Mouse (Mus musculus): Measurements from ENCODE around the gene Ndufs7. TPM values are rescaled to one million over a fixed set of nuclear protein-coding genes. Genes with fewer than 3 reads are reported as not detected.

Gene Ndufs7
- polyA plus RNA-seq, 1 experiment = 272 TPM

DNA sequence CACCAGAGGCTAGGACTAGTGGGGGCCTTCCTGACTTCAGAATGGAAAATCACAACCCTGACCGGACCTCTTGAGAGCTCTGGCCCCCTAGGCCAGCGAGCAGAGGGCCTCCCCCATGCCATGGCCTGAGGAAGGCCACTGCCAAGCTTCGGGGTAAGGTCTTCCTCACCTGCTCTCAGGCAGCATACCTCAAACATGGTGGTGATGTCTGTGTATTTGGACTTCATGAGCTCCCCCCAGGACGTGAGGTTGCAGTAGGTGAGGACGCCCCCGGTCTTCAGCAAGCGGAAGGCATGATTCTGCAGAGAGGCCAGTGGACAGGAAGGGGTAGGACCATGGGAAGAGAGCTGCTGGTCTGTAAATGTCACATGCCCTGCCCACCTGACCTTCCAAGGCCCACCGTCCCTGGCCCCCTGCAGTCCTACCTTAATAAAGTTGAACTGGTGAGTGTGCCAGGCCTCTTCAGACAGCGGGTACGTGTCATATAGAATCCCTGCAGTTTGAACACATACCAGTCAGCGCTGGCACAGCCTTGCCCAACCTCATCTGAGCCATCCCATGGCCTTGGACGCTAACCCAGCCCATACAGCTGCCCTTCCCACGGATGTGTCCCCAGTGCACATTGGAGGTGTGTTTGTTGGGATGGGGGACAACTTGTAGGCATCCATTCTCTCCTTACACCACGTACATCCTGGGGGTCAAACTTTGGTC is 10.0 kb downstream of the Ndufs7 start:
- TF ChIP-seq POLR2A (IDR thresholded peaks at IDR 0.05; ENCODE audit: borderline replicate concordance, extremely low read depth, insufficient read depth, insufficient read length, poor library complexity, severe bottlenecking) = no peak
- no peak for TF ChIP-seq CTCF (IDR thresholded peaks at IDR 0.05; ENCODE audit: borderline replicate concordance, extremely low read depth, insufficient read depth, insufficient read length)

GRCm38 (mm10) chr10:80259463-80259805 is 10.5 kb downstream of the Ndufs7 start:
- no peak for DNase-seq (ENCODE audit: low read depth)
- TF ChIP-seq POLR2A (IDR thresholded peaks at IDR 0.05; ENCODE audit: borderline replicate concordance, extremely low read depth, insufficient read depth, insufficient read length, poor library complexity, severe bottlenecking) (no peak), CTCF (IDR thresholded peaks at IDR 0.05; ENCODE audit: borderline replicate concordance, extremely low read depth, insufficient read depth, insufficient read length) (no peak)

More for the DNA sequence above, 10.0 kb downstream of the Ndufs7 start:
- no peak for DNase-seq (ENCODE audit: low read depth)

- TF ChIP-seq CTCF (IDR thresholded peaks at IDR 0.05; ENCODE audit: borderline replicate concordance, extremely low read depth, insufficient read depth, insufficient read length) (no peak), POLR2A (IDR thresholded peaks at IDR 0.05; ENCODE audit: borderline replicate concordance, extremely low read depth, insufficient read depth, insufficient read length, poor library complexity, severe bottlenecking) (no peak)
- peak; percentile 74 for DNase-seq (ENCODE audit: low read depth)
Measured at GRCm38 (mm10) chr10:80259861-80260641, 11.1 kb downstream of the Ndufs7 start.

- no peak for TF ChIP-seq CTCF (IDR thresholded peaks at IDR 0.05; ENCODE audit: borderline replicate concordance, extremely low read depth, insufficient read depth, insufficient read length)
- peak; percentile 38; the same call in 1 of the 2 replicates for TF ChIP-seq POLR2A (IDR thresholded peaks at IDR 0.05; ENCODE audit: borderline replicate concordance, extremely low read depth, insufficient read depth, insufficient read length, poor library complexity, severe bottlenecking)
Measured at GRCm38 (mm10) chr10:80260642-80261584, 12.0 kb downstream of the Ndufs7 start, which contains the start of the genes Gamt and Dazap1. Gene Gamt, minus strand, starts transcription at chr10:80261012. Gene Dazap1, plus strand, starts transcription at chr10:80261486.

DNA sequence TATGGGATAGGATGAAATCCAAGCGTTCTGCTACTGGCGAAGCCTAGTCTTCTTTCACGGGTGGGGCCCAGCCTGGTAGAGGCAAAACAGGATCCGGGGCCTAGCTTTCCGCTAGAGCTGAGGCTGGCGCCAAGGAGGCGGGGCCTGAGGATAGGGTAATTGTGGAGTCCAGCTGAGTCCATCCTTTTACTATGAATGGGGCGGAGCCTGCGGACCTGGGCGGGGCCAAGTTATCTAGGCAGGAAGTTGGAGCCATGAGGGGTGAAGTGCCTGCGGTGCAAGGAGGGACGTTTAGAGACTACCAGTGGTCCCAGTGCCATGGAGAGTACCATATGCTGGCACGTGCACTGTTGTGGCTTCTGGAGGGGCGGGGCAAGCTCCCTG is 12.7 kb downstream of the Ndufs7 start:
- TF ChIP-seq POLR2A (IDR thresholded peaks at IDR 0.05; ENCODE audit: borderline replicate concordance, extremely low read depth, insufficient read depth, insufficient read length, poor library complexity, severe bottlenecking) (no peak), CTCF (IDR thresholded peaks at IDR 0.05; ENCODE audit: borderline replicate concordance, extremely low read depth, insufficient read depth, insufficient read length) (no peak)

More at GRCm38 (mm10) chr10:80260642-80261584, 12.0 kb downstream of the Ndufs7 start, which contains the start of the genes Gamt and Dazap1:
- DNase-seq (ENCODE audit: low read depth) = peak; percentile 97

DNA sequence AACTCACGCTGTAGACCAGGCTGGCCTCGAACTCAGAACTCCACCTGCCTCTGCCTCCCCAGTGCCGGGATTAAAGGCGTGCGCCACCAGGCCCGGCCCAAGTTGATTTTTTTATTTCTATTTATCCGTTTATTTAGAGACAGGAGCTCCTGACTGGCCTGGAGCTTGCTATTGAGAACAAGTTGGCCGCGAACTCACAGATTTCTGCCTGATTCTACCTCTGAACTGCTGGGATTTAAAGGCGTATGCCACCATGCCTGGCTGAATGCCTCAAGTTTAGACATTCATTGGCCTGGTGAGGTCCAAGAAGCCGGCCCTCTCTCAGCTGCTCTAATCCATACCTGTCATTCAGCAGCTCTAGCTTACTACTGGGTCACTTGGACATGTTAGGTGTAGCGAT is 13.2 kb downstream of the Ndufs7 start:
- DNase-seq (ENCODE audit: low read depth) = no peak
- no peak for TF ChIP-seq CTCF (IDR thresholded peaks at IDR 0.05; ENCODE audit: borderline replicate concordance, extremely low read depth, insufficient read depth, insufficient read length)
- TF ChIP-seq POLR2A (IDR thresholded peaks at IDR 0.05; ENCODE audit: borderline replicate concordance, extremely low read depth, insufficient read depth, insufficient read length, poor library complexity, severe bottlenecking) = no peak

More for the DNA sequence above, 12.7 kb downstream of the Ndufs7 start:
- peak; percentile 94 for DNase-seq (ENCODE audit: low read depth)

DNA sequence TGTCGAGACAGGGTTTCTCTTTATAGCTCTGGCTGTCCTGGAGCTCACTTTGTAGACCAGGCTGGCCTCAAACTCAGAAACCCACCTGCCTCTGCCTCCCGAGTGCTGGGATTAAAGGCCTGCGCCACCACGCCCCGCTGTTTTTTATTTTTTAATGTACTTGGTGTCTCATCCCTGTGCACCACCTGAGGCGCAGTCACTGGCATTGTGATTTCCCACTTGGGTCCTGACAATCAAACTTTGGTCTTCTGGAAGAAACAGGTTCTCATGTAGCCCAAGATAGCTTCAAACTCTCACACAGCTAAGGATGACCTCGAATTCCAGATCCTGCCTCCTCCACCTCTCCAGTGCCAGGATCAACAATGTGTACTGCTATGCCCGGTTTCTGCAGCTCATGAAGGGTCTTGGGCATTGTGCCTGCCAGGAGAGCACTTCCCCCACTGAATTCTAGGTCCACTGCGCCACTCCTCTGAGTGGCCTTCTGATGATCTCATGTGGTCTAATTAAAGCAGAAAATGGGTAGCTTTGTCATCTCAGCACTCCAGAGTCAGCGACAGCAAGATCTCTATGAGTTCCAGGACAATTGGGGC is 13.9 kb downstream of the Ndufs7 start:
- no peak for DNase-seq (ENCODE audit: low read depth)
- no peak for TF ChIP-seq POLR2A (IDR thresholded peaks at IDR 0.05; ENCODE audit: borderline replicate concordance, extremely low read depth, insufficient read depth, insufficient read length, poor library complexity, severe bottlenecking)
- no peak for TF ChIP-seq CTCF (IDR thresholded peaks at IDR 0.05; ENCODE audit: borderline replicate concordance, extremely low read depth, insufficient read depth, insufficient read length)

GRCm38 (mm10) chr10:80264341-80265148 is 15.6 kb downstream of the Ndufs7 start:
- TF ChIP-seq POLR2A (IDR thresholded peaks at IDR 0.05; ENCODE audit: borderline replicate concordance, extremely low read depth, insufficient read depth, insufficient read length, poor library complexity, severe bottlenecking) = peak; percentile 97
- TF ChIP-seq CTCF (IDR thresholded peaks at IDR 0.05; ENCODE audit: borderline replicate concordance, extremely low read depth, insufficient read depth, insufficient read length) = no peak
- DNase-seq (ENCODE audit: low read depth) = peak; percentile 100

DNA sequence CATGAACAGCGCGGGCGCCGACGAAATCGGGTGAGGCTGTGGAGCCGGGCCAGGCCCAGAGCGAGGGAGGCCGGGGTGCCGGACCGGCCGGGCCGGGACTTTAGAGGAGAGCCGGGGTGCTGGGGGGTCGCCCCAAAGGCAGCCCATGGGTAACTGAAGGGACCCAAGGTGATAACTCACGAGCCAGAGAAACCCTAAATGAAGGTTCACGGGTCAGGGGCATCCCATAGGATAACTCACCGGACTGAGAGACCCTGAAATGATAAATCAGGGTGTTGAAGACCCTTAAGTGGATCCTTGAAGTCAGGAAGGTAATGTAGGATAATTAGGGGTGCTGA is 16.2 kb downstream of the Ndufs7 start:
- no peak for DNase-seq (ENCODE audit: low read depth)
- TF ChIP-seq POLR2A (IDR thresholded peaks at IDR 0.05; ENCODE audit: borderline replicate concordance, extremely low read depth, insufficient read depth, insufficient read length, poor library complexity, severe bottlenecking) (no peak), CTCF (IDR thresholded peaks at IDR 0.05; ENCODE audit: borderline replicate concordance, extremely low read depth, insufficient read depth, insufficient read length) (no peak)

GRCm38 (mm10) chr10:80270099-80270498 is 21.2 kb downstream of the Ndufs7 start:
- TF ChIP-seq CTCF (IDR thresholded peaks at IDR 0.05; ENCODE audit: borderline replicate concordance, extremely low read depth, insufficient read depth, insufficient read length) = no peak
- TF ChIP-seq POLR2A (IDR thresholded peaks at IDR 0.05; ENCODE audit: borderline replicate concordance, extremely low read depth, insufficient read depth, insufficient read length, poor library complexity, severe bottlenecking) = no peak
- DNase-seq (ENCODE audit: low read depth) = no peak
